Mouse (Mus musculus) hindbrain, postnatal 0 days (tissue): ENCODE results near the gene Cd24a. TPM values are rescaled to one million over a fixed set of nuclear protein-coding genes. Genes with fewer than 3 reads are reported as not detected.

Experiments
- ATAC-seq: fragments of 200-750 bp; cut with Nextera tagmentation; 2 replicates; pipeline ENCODE4 v1.8.0; 2017; ENCODE audit warnings: mild to moderate bottlenecking, moderate TSS enrichment, moderate library complexity
- DNase-seq: peaks from one replicate; pipeline ENCODE4 v3.0.0-alpha.2; 2015; ENCODE audit warnings: low spot score
- H3K27ac ChIP-seq: fragments of 300-500 bp; sonication (generic); 2 replicates; pipeline ENCODE4 v1.5.1; 2014; ENCODE audit warnings: mild to moderate bottlenecking
- H3K27me3 ChIP-seq: fragments of 300-500 bp; sonication (generic); 2 replicates; pipeline ENCODE4 v1.6.1; 2014; ENCODE audit warnings: low read length, mixed read lengths; ENCODE audit not compliant: insufficient read depth
- H3K36me3 ChIP-seq: fragments of 300-500 bp; sonication (generic); 2 replicates; pipeline ENCODE4 v1.6.1; 2014; ENCODE audit warnings: low read length, mixed read lengths; ENCODE audit not compliant: insufficient read depth
- H3K4me1 ChIP-seq: fragments of 300-500 bp; sonication (generic); 2 replicates; pipeline ENCODE4 v1.6.1; 2014; ENCODE audit warnings: antibody characterized with exemption, low read length, mixed read lengths; ENCODE audit not compliant: insufficient read depth
- H3K4me2 ChIP-seq: fragments of 300-500 bp; sonication (generic); 2 replicates; pipeline ENCODE4 v1.6.1; 2014; ENCODE audit warnings: low read depth, mild to moderate bottlenecking, low read length, moderate library complexity, mixed read lengths
- H3K4me3 ChIP-seq: fragments of 300-500 bp; sonication (generic); 2 replicates; pipeline ENCODE4 v1.5.1; 2014; ENCODE audit warnings: low read length
- H3K9ac ChIP-seq: fragments of 300-500 bp; sonication (generic); replicated peaks from 2 replicates; pipeline ENCODE4 v1.6.1; 2014; ENCODE audit warnings: mild to moderate bottlenecking, low read length, moderate library complexity, mixed read lengths
- H3K9me3 ChIP-seq: fragments of 300-500 bp; sonication (generic); 2 replicates; pipeline ENCODE4 v1.6.1; 2016; ENCODE audit warnings: low read length, mixed read lengths
- CTCF ChIP-seq: IDR thresholded peaks from 2 replicates; pipeline ENCODE4 v1.5.1; 2016; ENCODE audit warnings: antibody characterized with exemption, control low read depth, low read depth
- whole genome bisulfite sequencing: fragments of 180-500 bp; shearing (Covaris S2); extraction: QIAGEN DNeasy Blood & Tissue Kit; methylation state at CpG from one replicate; pipeline ENCODE4 v1.1.7; 2014; 5-methylcytosine and 5-hydroxymethylcytosine counted together
- polyA plus RNA-seq: library from polyadenylated mRNA; unstranded; fragments of >200 nt; fragmentation: Nextera tagmentation; extraction: Ambion mirVana; gene quantifications from 2 replicates; pipeline ENCODE4 v1.2.1, GENCODE M21; 2015
- total RNA-seq: library from RNA; depleted of rRNA; stranded (reverse); fragments of >200 nt; gene quantifications from 2 replicates; pipeline ENCODE4 v1.2.3, GENCODE M21; 2014

Gene Cd24a
- total and polyA plus RNA-seq, 2 experiments from 2014 or later: 286 to 324 TPM

GRCm38 (mm10) chr10:43619939-43620338, 41.9 kb downstream of the Cd24a start:
- H3K4me3 ChIP-seq: no peak overlapping the region
- H3K27me3 ChIP-seq: no peaks in the 10 kb centered on the region
- no peak overlapping the region for H3K4me2 ChIP-seq
- TF ChIP-seq CTCF: no peak
- DNase-seq (no peak), ATAC-seq (no peak)
- no peak overlapping the region for H3K9ac ChIP-seq
- no peak overlapping the region for H3K27ac ChIP-seq
- no peaks in the 10 kb centered on the region for H3K36me3 ChIP-seq
- WGBS: 75% methylated on average over 2 of the region's 2 CpGs
- 0 out of 2 replicates have a peak, but pooled peaks cover 5% of the 10 kb centered on the region for H3K4me1 ChIP-seq
- no peaks in the 10 kb centered on the region for H3K9me3 ChIP-seq

DNA sequence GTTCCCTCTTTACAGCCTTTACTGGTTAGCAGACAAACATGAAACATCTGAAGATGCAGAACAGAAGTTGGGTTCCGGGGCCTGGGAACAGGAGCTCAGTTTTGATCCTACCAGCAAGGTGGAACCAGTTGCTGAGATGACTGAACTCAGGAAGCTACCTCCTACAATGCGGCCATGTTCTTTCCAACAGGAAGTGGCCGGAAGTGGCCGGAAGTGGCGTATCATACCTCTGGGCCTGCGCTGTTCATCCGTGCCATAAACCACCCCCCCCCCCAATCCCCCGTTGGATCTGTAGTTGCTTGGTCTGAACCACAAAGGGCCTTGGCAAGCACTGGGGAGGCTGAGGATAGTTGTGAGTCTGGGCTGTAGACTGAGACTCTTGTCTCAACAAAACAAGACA, 45.4 kb downstream of the Cd24a start:
- Histone ChIP-seq H3K36me3 (no peaks in the 10 kb centered on the region), H3K27ac (no peak overlapping the region), H3K4me2 (no peak overlapping the region), H3K9me3 (no peaks in the 10 kb centered on the region), H3K4me3 (no peak overlapping the region), H3K9ac (no peak overlapping the region), H3K27me3 (no peaks in the 10 kb centered on the region), H3K4me1 (peaks cover 5% of the 10 kb centered on the region; the same call in 1 of the 2 replicates)
- TF ChIP-seq CTCF: no peak
- no peak for ATAC-seq
- WGBS: 94% methylated on average over 8 of the region's 8 CpGs
- DNase-seq: no peak

DNA sequence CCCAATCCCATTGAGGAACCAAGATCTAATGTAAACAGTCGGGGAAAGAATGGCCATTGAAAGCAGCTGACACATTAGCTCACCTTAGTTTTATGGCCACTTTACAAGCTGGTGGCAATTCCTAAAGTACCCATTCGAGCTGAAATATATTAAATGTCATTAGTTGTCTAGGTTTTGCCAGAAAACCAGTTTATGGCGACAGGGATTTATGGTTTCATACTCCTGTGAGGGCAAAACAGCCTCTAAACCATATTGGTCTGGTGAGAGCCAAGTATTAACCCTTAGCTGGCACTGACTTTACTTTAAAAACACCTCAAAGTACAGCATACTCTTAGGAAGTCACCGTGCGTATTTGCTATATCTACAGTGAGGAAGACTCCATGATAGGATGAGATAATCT, 46.3 kb downstream of the Cd24a start:
- no peak overlapping the region for H3K27ac ChIP-seq
- no peak overlapping the region for H3K4me3 ChIP-seq
- H3K9ac ChIP-seq: no peak overlapping the region
- WGBS: 79% methylated on average over 5 of the region's 5 CpGs
- no peaks in the 10 kb centered on the region for H3K9me3 ChIP-seq
- no peak for TF ChIP-seq CTCF
- H3K36me3 ChIP-seq: no peaks in the 10 kb centered on the region
- ATAC-seq (no peak), DNase-seq (no peak)
- H3K4me2 ChIP-seq: no peak overlapping the region
- H3K4me1 ChIP-seq: peaks cover under 1% of the 10 kb centered on the region; the same call in 1 of the 2 replicates
- no peaks in the 10 kb centered on the region for H3K27me3 ChIP-seq

DNA sequence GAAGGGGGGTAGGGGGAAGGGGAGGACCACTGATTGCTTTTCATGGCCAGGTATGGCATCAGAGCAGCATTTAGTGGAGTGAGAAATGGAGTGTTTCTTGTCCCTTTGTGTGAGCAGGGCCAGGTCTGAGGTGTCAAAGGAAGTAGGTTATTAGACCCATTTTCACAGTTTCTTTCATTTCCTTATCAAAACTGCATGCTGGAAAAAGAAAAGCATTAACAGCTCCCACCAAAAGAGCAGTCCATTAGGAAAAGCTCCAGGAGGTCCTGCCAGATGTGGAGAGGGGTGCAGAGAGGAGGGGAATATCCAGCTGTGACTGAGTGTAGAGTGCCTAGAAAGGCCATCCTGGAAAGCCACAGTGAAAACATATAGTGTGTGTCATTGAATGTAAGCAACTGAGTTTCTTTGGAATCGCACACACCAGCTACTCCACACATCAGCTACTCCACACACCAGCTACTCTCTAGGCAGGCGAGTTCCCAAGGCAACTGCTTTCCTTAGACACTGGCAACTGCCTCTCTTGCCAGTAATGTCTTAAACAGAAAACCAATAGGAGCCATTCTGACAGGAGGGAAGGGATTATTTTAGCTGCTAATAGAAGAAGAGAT, 46.8 kb downstream of the Cd24a start:
- no peak for TF ChIP-seq CTCF
- Histone ChIP-seq H3K27me3 (no peaks in the 10 kb centered on the region), H3K4me3 (no peak overlapping the region), H3K4me1 (no peaks in the 10 kb centered on the region; the same call in 1 of the 2 replicates), H3K9me3 (no peaks in the 10 kb centered on the region), H3K4me2 (no peak overlapping the region), H3K9ac (no peak overlapping the region), H3K36me3 (no peaks in the 10 kb centered on the region), H3K27ac (peak overlapping the region; percentile 11; the same call in 1 of the 2 replicates)
- WGBS: 56% methylated on average over 2 of the region's 2 CpGs
- ATAC-seq (no peak), DNase-seq (peak; percentile 35)

- no peak overlapping the region for H3K4me3 ChIP-seq
- H3K27me3 ChIP-seq: no peaks in the 10 kb centered on the region
- H3K27ac ChIP-seq: 0 out of 2 replicates have a peak overlapping the region, but pooled peaks have one; percentile 11
- no peak for TF ChIP-seq CTCF
- H3K9ac ChIP-seq: no peak overlapping the region
- DNase-seq (no peak), ATAC-seq (peak; percentile 62)
- 45% methylated on average over 2 of the region's 2 CpGs for WGBS
- no peaks in the 10 kb centered on the region for H3K36me3 ChIP-seq
- no peak overlapping the region for H3K4me2 ChIP-seq
- H3K9me3 ChIP-seq: no peaks in the 10 kb centered on the region
- no peaks in the 10 kb centered on the region; the same call in 1 of the 2 replicates for H3K4me1 ChIP-seq
These were observed 47.5 kb downstream of the Cd24a start for GRCm38 (mm10) chr10:43625578-43625977.

GRCm38 (mm10) chr10:43629216-43629615, 51.1 kb downstream of the Cd24a start:
- H3K27me3 ChIP-seq: no peaks in the 10 kb centered on the region
- H3K4me2 ChIP-seq: no peak overlapping the region
- TF ChIP-seq CTCF: no peak
- no peak overlapping the region for H3K4me3 ChIP-seq
- H3K9ac ChIP-seq: no peak overlapping the region
- no peak for DNase-seq
- H3K36me3 ChIP-seq: no peaks in the 10 kb centered on the region
- WGBS: 70% methylated on average over 5 of the region's 5 CpGs
- H3K9me3 ChIP-seq: no peaks in the 10 kb centered on the region
- no peaks in the 10 kb centered on the region; the same call in 1 of the 2 replicates for H3K4me1 ChIP-seq
- no peak for ATAC-seq
- H3K27ac ChIP-seq: no peak overlapping the region

DNA sequence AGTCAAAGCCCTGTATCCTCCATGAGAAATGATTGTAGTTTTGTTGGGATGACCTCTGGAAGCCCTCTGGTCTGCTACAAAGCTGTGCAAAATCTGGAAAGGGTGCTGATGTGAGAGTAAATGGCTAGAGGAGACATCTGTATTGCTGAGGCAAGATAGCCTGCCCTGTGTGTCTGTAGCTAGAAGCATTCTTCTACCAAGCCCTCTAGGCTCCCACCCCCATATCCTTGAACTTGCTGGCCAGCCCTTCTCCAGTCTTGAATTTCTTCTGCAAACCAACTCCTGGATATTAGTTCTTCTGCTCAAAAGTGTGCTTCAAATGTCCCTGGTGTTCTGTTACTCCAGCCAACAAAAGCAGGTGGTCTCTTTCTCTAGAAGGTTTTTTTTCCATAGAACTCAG, 51.8 kb downstream of the Cd24a start:
- Histone ChIP-seq H3K4me3 (no peak overlapping the region), H3K9me3 (no peaks in the 10 kb centered on the region), H3K4me1 (no peaks in the 10 kb centered on the region; the same call in 1 of the 2 replicates), H3K27ac (no peak overlapping the region), H3K27me3 (no peaks in the 10 kb centered on the region), H3K4me2 (no peak overlapping the region), H3K36me3 (no peaks in the 10 kb centered on the region), H3K9ac (no peak overlapping the region)
- DNase-seq: no peak
- ATAC-seq: no peak
- TF ChIP-seq CTCF: no peak
